Mouse (Mus musculus) T-helper 1 cell (primary cell): ENCODE data around the gene Suco.

ENCODE experiments used
- in situ Hi-C: fragments of 300-600 bp; cut with MboI, MseI; formaldehyde crosslinking; loops from one replicate; pipeline ENCODE4 v1.15.1; 2025; ENCODE audit warnings: high pct_unique_total_duplicates

The Suco gene

GRCm38 (mm10) chr1:161876553-161877447 is at the start of gene Suco:
Gene Suco, minus strand, starts transcription at chr1:161876682.
- in situ Hi-C loops = loop anchor here (10.0 kb wide), 1 partner anchor 132 kb away; no protein-coding TSS in a partner anchor

DNA sequence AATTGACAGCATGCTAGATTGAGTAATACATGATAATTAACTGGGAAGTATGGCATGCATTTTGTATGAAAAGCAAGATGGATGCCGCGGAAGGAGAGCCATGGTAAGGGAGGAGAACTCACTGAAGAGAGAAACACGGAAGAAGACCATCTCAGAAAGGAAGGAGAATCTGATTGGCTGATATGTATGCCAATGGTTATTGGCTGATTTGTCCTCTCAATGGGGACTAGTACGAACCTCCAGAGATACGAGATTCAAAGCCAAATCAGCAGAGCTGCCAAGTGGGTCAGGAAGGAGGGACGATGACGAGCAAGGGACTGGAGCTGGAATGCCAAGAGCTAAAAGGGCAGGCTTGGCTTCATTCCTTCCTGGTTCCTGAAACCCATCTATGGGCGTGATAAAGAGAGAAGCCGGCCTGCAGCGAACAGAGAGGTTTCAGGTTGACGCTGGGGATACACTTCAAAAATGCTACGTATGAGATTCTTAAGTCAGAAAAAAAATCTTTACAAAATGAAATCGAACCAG is 48.9 kb upstream of the Suco start:
- in situ Hi-C loops = no loop called here

GRCm38 (mm10) chr1:161924321-161924720 is 47.8 kb upstream of the Suco start:
- in situ Hi-C loops = no loop called here

- in situ Hi-C loops = no loop called here
Observed at GRCm38 (mm10) chr1:161921928-161922327, 45.4 kb upstream of the Suco start.

DNA sequence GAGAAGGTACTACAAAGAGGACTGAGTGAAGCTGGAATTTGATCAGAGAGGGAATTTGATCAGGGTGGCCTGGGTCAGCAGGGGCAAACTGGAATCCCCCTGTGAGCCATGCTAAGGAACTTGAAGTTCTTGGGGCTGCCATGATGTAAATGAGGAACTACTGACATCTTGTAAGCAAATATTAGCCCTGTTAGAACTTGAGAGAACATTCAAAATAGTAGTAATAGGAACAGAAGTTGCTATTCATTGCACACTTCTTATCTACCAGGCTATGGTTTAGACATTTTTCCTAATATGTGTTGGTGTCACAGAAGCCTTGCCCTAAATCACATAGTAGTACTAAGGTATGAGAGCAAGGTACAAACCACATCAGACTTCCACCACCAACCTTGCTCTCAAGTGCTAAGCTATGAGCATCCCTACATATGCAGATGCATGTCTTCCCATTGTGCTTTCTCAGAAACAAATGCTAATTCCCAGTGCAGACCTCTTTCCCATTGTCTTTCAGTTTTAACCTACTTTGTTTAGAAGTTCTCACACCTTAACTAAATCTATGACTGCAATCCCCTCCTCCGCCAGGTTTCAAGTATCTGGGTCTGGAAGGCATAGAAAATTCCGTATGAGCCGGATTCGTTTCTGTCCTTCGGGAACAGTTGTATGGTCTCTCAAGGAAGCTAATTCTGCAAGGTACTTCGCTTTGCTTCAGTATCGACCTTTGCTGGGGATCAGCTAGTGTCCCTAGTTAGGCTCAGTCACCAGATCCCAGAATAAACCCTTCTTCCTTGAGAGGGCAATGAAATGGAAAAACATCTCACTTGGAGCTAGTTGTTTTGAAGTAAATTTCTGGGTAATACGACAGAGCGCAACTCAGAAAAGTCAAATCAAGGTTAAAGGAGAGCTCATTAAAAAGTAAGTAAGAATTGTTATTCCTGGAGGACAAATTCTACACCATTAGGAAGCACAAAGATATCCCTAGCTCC is 44.3 kb upstream of the Suco start:
- in situ Hi-C loops = no loop called here

- in situ Hi-C loops = no loop called here
Observed at GRCm38 (mm10) chr1:161919594-161919993, 43.1 kb upstream of the Suco start.

GRCm38 (mm10) chr1:161918682-161919372 is 42.3 kb upstream of the Suco start:
- in situ Hi-C loops = no loop called here

GRCm38 (mm10) chr1:161917940-161918484 is 41.5 kb upstream of the Suco start:
- in situ Hi-C loops = no loop called here

DNA sequence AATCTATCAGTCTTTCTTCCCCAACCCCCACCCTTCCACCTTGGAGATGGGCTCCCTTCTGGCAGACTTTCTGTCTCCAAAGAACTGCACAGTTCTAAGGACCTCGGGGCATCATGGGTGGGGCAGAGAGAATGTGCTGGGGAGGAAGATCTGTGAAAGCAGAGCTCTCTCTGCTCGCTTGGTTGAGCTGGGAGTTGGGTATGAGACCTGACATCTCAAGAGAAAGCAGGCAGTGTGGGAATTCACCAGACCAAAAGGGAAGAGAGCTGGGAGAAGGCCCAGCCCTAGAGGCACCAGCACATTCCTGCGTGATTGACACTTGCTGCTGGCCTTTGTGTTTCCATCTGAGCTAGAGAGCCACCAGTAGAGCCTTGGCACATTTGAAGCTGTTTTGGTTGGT is 39.6 kb upstream of the Suco start:
- in situ Hi-C loops = no loop called here

DNA sequence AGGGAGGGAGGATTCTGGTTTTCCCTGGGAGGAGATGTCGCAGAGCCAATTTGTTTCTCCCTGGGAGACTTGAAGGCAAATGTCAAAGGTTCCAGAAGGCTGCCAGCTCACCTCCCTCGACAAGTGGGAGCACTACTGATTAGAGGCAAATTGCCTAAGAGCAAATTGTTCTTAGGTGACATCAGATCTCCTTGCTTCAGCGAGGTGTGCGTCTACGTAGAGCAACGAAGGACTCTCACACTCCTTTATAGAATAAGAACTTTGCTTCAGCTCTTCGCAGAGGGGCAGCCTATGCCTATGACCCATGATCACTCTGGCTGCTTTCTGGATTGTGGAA is 37.1 kb upstream of the Suco start:
- in situ Hi-C loops = no loop called here

- in situ Hi-C loops = no loop called here
Observed at GRCm38 (mm10) chr1:161912940-161913647, 36.6 kb upstream of the Suco start.

GRCm38 (mm10) chr1:161909074-161909473 is 32.6 kb upstream of the Suco start:
- in situ Hi-C loops = no loop called here

DNA sequence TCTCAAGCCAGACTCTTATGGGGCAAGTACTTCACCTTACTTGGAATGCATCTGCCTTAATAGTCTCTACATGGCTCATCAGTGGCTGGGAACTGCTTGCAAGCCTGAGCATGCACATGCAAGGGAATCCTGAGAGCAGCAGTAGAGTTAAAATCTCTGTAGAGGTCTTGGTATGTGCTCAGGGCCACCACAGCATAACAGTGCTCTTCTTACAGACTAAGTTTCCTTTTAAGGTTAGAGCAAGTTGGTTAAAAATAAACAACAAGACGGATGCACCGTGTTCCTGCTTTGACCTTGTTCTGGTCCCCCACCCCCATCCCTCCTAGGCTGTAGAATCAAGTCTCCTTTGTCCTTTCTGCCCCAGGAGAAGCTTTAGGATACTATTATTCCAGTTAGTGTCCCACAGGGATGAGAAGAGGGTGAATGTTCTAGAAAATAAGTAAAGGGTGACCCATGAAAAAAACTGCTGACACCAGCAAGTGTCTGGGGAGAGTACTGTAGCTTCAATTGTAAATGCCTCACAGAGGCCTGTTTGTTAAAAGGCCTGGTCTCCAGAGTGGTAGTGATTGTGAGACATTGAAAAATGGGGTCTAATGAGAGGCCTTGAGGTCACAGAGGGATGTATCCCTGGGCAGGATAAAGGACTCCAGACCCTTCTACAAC is 31.4 kb upstream of the Suco start:
- in situ Hi-C loops = no loop called here

DNA sequence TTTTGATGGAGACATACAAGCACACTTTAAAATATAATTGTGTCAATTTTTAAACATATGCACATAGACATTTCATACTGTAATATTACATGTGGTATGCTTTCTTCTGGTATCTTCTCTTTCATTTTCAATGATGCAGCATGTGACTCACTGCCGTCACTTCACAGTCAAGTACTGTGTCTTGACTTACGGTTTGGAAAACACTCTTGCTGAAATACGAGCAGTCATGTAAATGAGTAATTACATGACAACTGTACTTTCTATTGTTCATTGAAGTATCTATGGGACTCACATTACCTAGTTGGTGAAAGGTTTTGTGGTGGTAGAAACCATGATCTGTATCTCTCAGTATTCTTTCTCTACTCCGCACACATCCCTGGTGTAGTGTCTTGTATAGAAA is 30.6 kb upstream of the Suco start:
- in situ Hi-C loops = no loop called here

GRCm38 (mm10) chr1:161902692-161903452 is 26.4 kb upstream of the Suco start:
- in situ Hi-C loops = no loop called here

- in situ Hi-C loops = no loop called here
Observed at GRCm38 (mm10) chr1:161900129-161900528, 23.6 kb upstream of the Suco start.

- in situ Hi-C loops = loop anchor here (10.0 kb wide), 2 partner anchors 58 to 418 kb away; no protein-coding TSS in a partner anchor
Observed at GRCm38 (mm10) chr1:161897235-161897634, 20.8 kb upstream of the Suco start.

DNA sequence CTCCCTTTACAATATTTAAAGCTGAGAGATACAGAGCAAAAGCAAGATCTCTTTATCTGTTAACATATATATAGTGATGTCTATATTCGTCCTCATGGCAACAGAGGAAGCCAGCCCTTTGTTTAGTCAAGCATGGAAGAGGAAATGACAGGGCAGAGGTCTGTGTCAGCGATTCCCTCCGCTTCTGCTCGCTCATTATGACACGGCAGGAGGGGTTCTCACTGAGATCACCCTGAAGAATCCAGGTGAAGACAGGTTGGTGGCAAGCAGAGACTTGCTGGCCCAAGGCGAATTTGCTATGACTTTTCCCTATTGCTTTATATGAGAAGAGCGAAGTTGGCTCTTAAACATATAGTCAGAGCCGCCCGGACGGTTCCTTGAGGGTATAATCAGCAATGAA is 19.6 kb upstream of the Suco start:
- in situ Hi-C loops = loop anchor here (10.0 kb wide), 2 partner anchors 59 to 419 kb away; no protein-coding TSS in a partner anchor

DNA sequence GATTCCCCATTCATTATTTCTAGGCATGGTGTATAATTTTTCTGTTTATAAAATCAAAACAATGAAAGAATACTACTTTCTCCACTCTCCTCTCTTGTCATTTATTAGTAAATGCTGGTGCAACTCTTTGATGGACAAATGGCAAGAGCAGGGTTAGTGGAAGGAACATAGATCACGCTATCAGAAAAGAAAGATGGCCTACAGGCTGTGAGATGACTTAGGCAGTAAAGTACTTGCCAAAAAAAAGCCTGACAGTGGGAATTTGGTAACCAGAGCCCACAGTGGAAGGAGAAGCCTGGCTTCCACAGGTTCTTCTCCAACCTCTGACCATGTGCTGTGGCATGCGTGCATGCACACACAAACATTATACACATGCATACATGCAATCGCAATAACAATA is 18.5 kb upstream of the Suco start:
- in situ Hi-C loops = loop anchor here (10.0 kb wide), 2 partner anchors 60 to 420 kb away; no protein-coding TSS in a partner anchor
